Mouse (Mus musculus): Measurements from ENCODE around the gene Olfr1416. TPM values are rescaled to one million over a fixed set of nuclear protein-coding genes. Genes with fewer than 3 reads are reported as not detected.

The Olfr1416 gene
- polyA plus RNA-seq, 1 experiment = not detected

DNA sequence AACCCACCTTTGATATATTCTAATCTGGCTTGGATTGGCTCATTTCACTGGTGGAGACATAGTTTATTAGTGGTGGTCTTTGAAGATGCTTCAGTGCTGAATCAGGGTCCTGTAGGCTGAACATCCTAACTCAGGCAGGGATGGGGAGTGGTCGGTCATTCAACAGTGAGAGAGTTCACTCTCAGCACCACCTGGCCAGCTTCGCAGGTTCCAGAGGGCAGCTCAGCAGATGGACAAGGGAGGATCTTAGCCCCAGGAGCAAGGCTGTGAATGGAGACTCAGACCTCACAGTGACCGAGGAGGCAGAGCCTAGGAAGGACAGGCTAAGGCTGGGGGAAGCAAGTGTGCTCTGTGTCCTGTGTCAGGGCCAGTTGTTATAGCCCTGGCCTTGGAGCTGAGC lies 53.5 kb downstream of the Olfr1416 start:
- Histone ChIP-seq H3K4me1 (ENCODE audit: control insufficient read depth, insufficient read depth, low read length) (peaks cover 5% of the 10 kb centered on the region), H3K27me3 (ENCODE audit: control insufficient read depth, insufficient read depth, low read length) (no peaks in the 10 kb centered on the region), H3K36me3 (ENCODE audit: control insufficient read depth, insufficient read depth, low read length) (no peaks in the 10 kb centered on the region), H3K27ac (ENCODE audit: control insufficient read depth, insufficient read depth, low read depth, low read length) (no peak overlapping the region), H3K4me3 (ENCODE audit: control insufficient read depth, low read depth, low read length) (no peak overlapping the region)
- TF ChIP-seq POLR2A (IDR thresholded peaks at IDR 0.05; ENCODE audit: control insufficient read depth, low read depth, low read length) (no peak), CTCF (IDR thresholded peaks at IDR 0.05; ENCODE audit: control insufficient read depth, insufficient read depth, insufficient replicate concordance, low read depth, low read length) (no peak)

DNA sequence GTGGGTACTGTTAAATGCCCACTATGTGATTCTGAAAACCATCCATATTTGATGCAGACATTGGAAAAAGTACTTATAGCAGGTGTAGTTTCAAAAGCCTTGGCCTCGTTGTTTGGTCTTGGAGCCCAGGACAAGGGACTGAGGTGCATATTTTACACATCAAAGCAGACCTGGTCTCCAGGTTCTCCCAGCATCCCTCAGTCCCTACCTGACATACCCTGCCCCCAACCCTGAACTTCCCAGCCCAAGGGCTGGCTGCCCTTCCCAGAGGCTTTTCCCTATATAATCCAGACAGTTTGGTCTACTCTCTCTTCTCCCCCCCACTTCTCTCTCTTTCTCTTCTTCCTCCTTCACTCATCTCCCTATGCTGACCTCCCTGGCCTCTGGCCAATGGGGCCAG lies 53.9 kb downstream of the Olfr1416 start:
- H3K4me1 ChIP-seq (ENCODE audit: control insufficient read depth, insufficient read depth, low read length) = peaks cover 5% of the 10 kb centered on the region
- H3K27me3 ChIP-seq (ENCODE audit: control insufficient read depth, insufficient read depth, low read length) = no peaks in the 10 kb centered on the region
- H3K27ac ChIP-seq (ENCODE audit: control insufficient read depth, insufficient read depth, low read depth, low read length) = no peak overlapping the region
- H3K36me3 ChIP-seq (ENCODE audit: control insufficient read depth, insufficient read depth, low read length) = no peaks in the 10 kb centered on the region
- no peak for TF ChIP-seq POLR2A (IDR thresholded peaks at IDR 0.05; ENCODE audit: control insufficient read depth, low read depth, low read length)
- no peak for TF ChIP-seq CTCF (IDR thresholded peaks at IDR 0.05; ENCODE audit: control insufficient read depth, insufficient read depth, insufficient replicate concordance, low read depth, low read length)
- no peak overlapping the region for H3K4me3 ChIP-seq (ENCODE audit: control insufficient read depth, low read depth, low read length)

Other genes with a start within 250 kb of the Olfr1416 start
- 30.1 and 33.5 TPM in 2 replicates for gene Ndufa10, start 11.3 kb downstream of the Olfr1416 start, polyA plus RNA-seq (2012; rRNA removed)
- gene Olfr1415, start 11.0 kb upstream of the Olfr1416 start, polyA plus RNA-seq (2012; rRNA removed) = not detected in 2 replicates
- not detected in 2 replicates for gene Olfr1414, start 33.5 kb upstream of the Olfr1416 start, polyA plus RNA-seq (2012; rRNA removed)
- 0.49 and 0.66 TPM in 2 replicates for gene Olfr1413, start 86.2 kb upstream of the Olfr1416 start, polyA plus RNA-seq (2012; rRNA removed)
- not detected in 2 replicates for gene Olfr1412, start 100.7 kb upstream of the Olfr1416 start, polyA plus RNA-seq (2012; rRNA removed)
- not detected in 2 replicates for gene Olfr1411, start 109.3 kb upstream of the Olfr1416 start, polyA plus RNA-seq (2012; rRNA removed)
- gene Olfr1410, start 120.7 kb upstream of the Olfr1416 start, polyA plus RNA-seq (2012; rRNA removed) = 0.06 TPM in 2 replicates
- 0.10 and 0.12 TPM in 2 replicates for gene Olfr12, start 132.7 kb upstream of the Olfr1416 start, polyA plus RNA-seq (2012; rRNA removed)
- gene Cops9, start 156.9 kb upstream of the Olfr1416 start, polyA plus RNA-seq (2012; rRNA removed) = 246 and 258 TPM in 2 replicates
- gene Otos, start 163.7 kb upstream of the Olfr1416 start, polyA plus RNA-seq (2012; rRNA removed) = not detected in 2 replicates